Mouse (Mus musculus) brain, embryonic 14.5 days (tissue): Measurements from ENCODE around the gene Lage3. TPM values are rescaled to one million over a fixed set of nuclear protein-coding genes. Genes with fewer than 3 reads are reported as not detected.

Experiments
- DNase-seq: peaks from one replicate; pipeline ENCODE4 v3.0.0-alpha.2; 2011; ENCODE audit warnings: low read depth
- CTCF ChIP-seq: fragments of 200-500 bp; IDR thresholded peaks from 2 replicates; pipeline ENCODE4 v1.5.1; 2012; ENCODE audit warnings: inconsistent platforms, mild to moderate bottlenecking, moderate library complexity, borderline replicate concordance; ENCODE audit not compliant: insufficient read depth, insufficient read length; ENCODE audit errors: extremely low read depth
- POLR2A ChIP-seq: fragments of 200-500 bp; IDR thresholded peaks from 2 replicates; pipeline ENCODE4 v1.6.1; 2012; ENCODE audit warnings: mild to moderate bottlenecking, inconsistent platforms, borderline replicate concordance; ENCODE audit not compliant: poor library complexity, insufficient read depth, insufficient read length, severe bottlenecking; ENCODE audit errors: extremely low read depth
- polyA plus RNA-seq: library from polyadenylated mRNA; depleted of rRNA; stranded (reverse); fragments of >200 nt; gene quantifications from 2 replicates; pipeline ENCODE4 v1.2.3, GENCODE M21; 2012; rRNA removed

Gene Lage3
- polyA plus RNA-seq, 1 experiment: 63.0 TPM

GRCm38 (mm10) chrX:74352645-74353466, 562 bp downstream of the Lage3 start:
- DNase-seq: peak; percentile 15
- TF ChIP-seq CTCF (no peak), POLR2A (no peak)

- DNase-seq: peak; percentile 25
- TF ChIP-seq CTCF (no peak), POLR2A (no peak)
These were observed 23.1 kb downstream of the Lage3 start for GRCm38 (mm10) chrX:74330166-74330930.

- TF ChIP-seq CTCF (no peak), POLR2A (no peak)
- DNase-seq: peak; percentile 39
These were observed 24.2 kb downstream of the Lage3 start for GRCm38 (mm10) chrX:74329215-74329671.

GRCm38 (mm10) chrX:74328725-74329161, 24.7 kb downstream of the Lage3 start, which contains the start of gene Plxna3:
Plxna3 (plus strand) TSS chrX:74329066.
- peak; percentile 89 for DNase-seq
- peak; percentile 79 for TF ChIP-seq POLR2A
- no peak for TF ChIP-seq CTCF

- peak; percentile 95 for DNase-seq
- TF ChIP-seq CTCF (no peak), POLR2A (no peak)
These were observed 40.6 kb downstream of the Lage3 start, which contains the start of gene Fam50a for GRCm38 (mm10) chrX:74312540-74313464. Fam50a (plus strand) TSS chrX:74313033.

GRCm38 (mm10) chrX:74304867-74305700, 48.3 kb downstream of the Lage3 start, which contains the start of gene Gdi1:
Gdi1 (plus strand) TSS chrX:74304998.
- peak; percentile 93 for DNase-seq
- TF ChIP-seq POLR2A (peak; percentile 57; the same call in 1 of the 2 replicates), CTCF (peak; percentile 22; the same call in 1 of the 2 replicates)

Other genes with a start within 250 kb of the Lage3 start
- not detected in 2 replicates for gene Opn1mw, start 226.2 kb downstream of the Lage3 start, polyA plus RNA-seq
- gene Mecp2, start 218.3 kb downstream of the Lage3 start, polyA plus RNA-seq: 25.4 and 38.9 TPM in 2 replicates
- gene Tex28, start 185.8 kb downstream of the Lage3 start, polyA plus RNA-seq: not detected in 2 replicates
- gene Tktl1, start 176.4 kb downstream of the Lage3 start, polyA plus RNA-seq: not detected in 2 replicates
- 372 and 441 TPM in 2 replicates for gene Flna, start 103.8 kb downstream of the Lage3 start, polyA plus RNA-seq
- 84.6 and 102 TPM in 2 replicates for gene Emd, start 98.9 kb downstream of the Lage3 start, polyA plus RNA-seq
- gene Rpl10, start 82.8 kb downstream of the Lage3 start, polyA plus RNA-seq: 1,601 and 1,926 TPM in 2 replicates
- 76.5 and 110 TPM in 2 replicates for gene Taz, start 71.7 kb downstream of the Lage3 start, polyA plus RNA-seq
- 3.0 and 4.0 TPM in 2 replicates for gene Dnase1l1, start 71.3 kb downstream of the Lage3 start, polyA plus RNA-seq
- gene Atp6ap1, start 56.5 kb downstream of the Lage3 start, polyA plus RNA-seq: 313 and 338 TPM in 2 replicates
- gene Gdi1, start 48.6 kb downstream of the Lage3 start, polyA plus RNA-seq: 1,152 and 1,204 TPM in 2 replicates
- 32.0 and 41.0 TPM in 2 replicates for gene Fam50a, start 40.6 kb downstream of the Lage3 start, polyA plus RNA-seq
- 297 and 349 TPM in 2 replicates for gene Plxna3, start 24.6 kb downstream of the Lage3 start, polyA plus RNA-seq
- 52.8 and 63.4 TPM in 2 replicates for gene Ubl4a, start 19.6 kb upstream of the Lage3 start, polyA plus RNA-seq
- gene Slc10a3, start 19.7 kb upstream of the Lage3 start, polyA plus RNA-seq: 6.1 and 7.7 TPM in 2 replicates
- gene Fam3a, start 39.7 kb upstream of the Lage3 start, polyA plus RNA-seq: 35.3 and 47.8 TPM in 2 replicates
- 15.1 and 16.0 TPM in 2 replicates for gene Ikbkg, start 39.7 kb upstream of the Lage3 start, polyA plus RNA-seq
- gene G6pdx, start 75.6 kb upstream of the Lage3 start, polyA plus RNA-seq: 50.5 and 53.4 TPM in 2 replicates
- 0.18 TPM in 1 of 2 replicates, not detected in the other for gene Gm6880, start 127.8 kb upstream of the Lage3 start, polyA plus RNA-seq
- gene Olfr1326-ps1, start 221.3 kb upstream of the Lage3 start, polyA plus RNA-seq: not detected in 2 replicates
- gene Olfr1325, start 239.1 kb upstream of the Lage3 start, polyA plus RNA-seq: not detected in 2 replicates